Mouse (Mus musculus): ENCODE results near the gene Nif3l1. TPM values are rescaled to one million over a fixed set of nuclear protein-coding genes. Genes with fewer than 3 reads are reported as not detected.

The Nif3l1 gene
- polyA plus RNA-seq, 1 experiment from 2014 or later: 65.3 TPM

GRCm38 (mm10) chr1:58410198-58410588, 34.8 kb upstream of the Nif3l1 start:
- peaks cover 75% of the 10 kb centered on the region for H3K36me3 ChIP-seq (ENCODE audit: control insufficient read depth, insufficient read depth, low read length)
- ATAC-seq (ENCODE audit: low FRiP score, low TSS enrichment) (no peak), DNase-seq (no peak)
- H3K27me3 ChIP-seq (ENCODE audit: control insufficient read depth, insufficient read depth, low read length): no peaks in the 10 kb centered on the region
- 92% methylated on average over 3 of the region's 3 CpGs for WGBS
- no peak overlapping the region for H3K9ac ChIP-seq (replicated peaks; ENCODE audit: low read length)
- no peaks in the 10 kb centered on the region for H3K9me3 ChIP-seq (ENCODE audit: control insufficient read depth, low read length)
- H3K4me3 ChIP-seq (replicated peaks; ENCODE audit: low read depth, low read length): no peak overlapping the region
- no peaks in the 10 kb centered on the region for H3K4me1 ChIP-seq (ENCODE audit: control insufficient read depth, insufficient read depth, low read length)
- no peak overlapping the region for H3K4me2 ChIP-seq (ENCODE audit: low read length)
- H3K27ac ChIP-seq (replicated peaks; ENCODE audit: low read depth, low read length): no peak overlapping the region

- 94% methylated on average over 7 of the region's 7 CpGs for WGBS
- peaks cover 76% of the 10 kb centered on the region for H3K36me3 ChIP-seq (ENCODE audit: control insufficient read depth, insufficient read depth, low read length)
- no peak for ATAC-seq (ENCODE audit: low FRiP score, low TSS enrichment)
These were observed 34.2 kb upstream of the Nif3l1 start for GRCm38 (mm10) chr1:58410776-58411175.

GRCm38 (mm10) chr1:58415442-58415841, 29.5 kb upstream of the Nif3l1 start:
- H3K9me3 ChIP-seq (ENCODE audit: control insufficient read depth, low read length): no peaks in the 10 kb centered on the region
- H3K27me3 ChIP-seq (ENCODE audit: control insufficient read depth, insufficient read depth, low read length): no peaks in the 10 kb centered on the region
- peaks cover 93% of the 10 kb centered on the region for H3K36me3 ChIP-seq (ENCODE audit: control insufficient read depth, insufficient read depth, low read length)
- no peak for ATAC-seq (ENCODE audit: low FRiP score, low TSS enrichment)
- no peak overlapping the region for H3K27ac ChIP-seq (replicated peaks; ENCODE audit: low read depth, low read length)
- H3K4me2 ChIP-seq (ENCODE audit: low read length): no peak overlapping the region
- no peak overlapping the region for H3K9ac ChIP-seq (replicated peaks; ENCODE audit: low read length)
- 28% methylated on average over 1 of the region's 1 CpGs for WGBS
- no peaks in the 10 kb centered on the region for H3K4me1 ChIP-seq (ENCODE audit: control insufficient read depth, insufficient read depth, low read length)
- H3K4me3 ChIP-seq (replicated peaks; ENCODE audit: low read depth, low read length): no peak overlapping the region
- DNase-seq: peak; percentile 21

More at GRCm38 (mm10) chr1:58410776-58411175, 34.2 kb upstream of the Nif3l1 start:
- no peak overlapping the region for H3K27ac ChIP-seq (replicated peaks; ENCODE audit: low read depth, low read length)
- H3K4me1 ChIP-seq (ENCODE audit: control insufficient read depth, insufficient read depth, low read length): no peaks in the 10 kb centered on the region
- H3K27me3 ChIP-seq (ENCODE audit: control insufficient read depth, insufficient read depth, low read length): no peaks in the 10 kb centered on the region
- no peak overlapping the region for H3K4me3 ChIP-seq (replicated peaks; ENCODE audit: low read depth, low read length)
- H3K9me3 ChIP-seq (ENCODE audit: control insufficient read depth, low read length): no peaks in the 10 kb centered on the region
- no peak for DNase-seq
- H3K4me2 ChIP-seq (ENCODE audit: low read length): no peak overlapping the region
- no peak overlapping the region for H3K9ac ChIP-seq (replicated peaks; ENCODE audit: low read length)

- no peaks in the 10 kb centered on the region for H3K27me3 ChIP-seq (ENCODE audit: control insufficient read depth, insufficient read depth, low read length)
- H3K4me1 ChIP-seq (ENCODE audit: control insufficient read depth, insufficient read depth, low read length): 0 out of 2 replicates have a peak, but pooled peaks cover 2% of the 10 kb centered on the region
- ATAC-seq (ENCODE audit: low FRiP score, low TSS enrichment) (no peak), DNase-seq (no peak)
- H3K27ac ChIP-seq (replicated peaks; ENCODE audit: low read depth, low read length): no peak overlapping the region
- H3K4me3 ChIP-seq (replicated peaks; ENCODE audit: low read depth, low read length): no peak overlapping the region
- peaks cover 90% of the 10 kb centered on the region for H3K36me3 ChIP-seq (ENCODE audit: control insufficient read depth, insufficient read depth, low read length)
- H3K9me3 ChIP-seq (ENCODE audit: control insufficient read depth, low read length): no peaks in the 10 kb centered on the region
- no peak overlapping the region for H3K9ac ChIP-seq (replicated peaks; ENCODE audit: low read length)
- no peak overlapping the region for H3K4me2 ChIP-seq (ENCODE audit: low read length)
- WGBS: 95% methylated on average over 2 of the region's 2 CpGs
These were observed 28.9 kb upstream of the Nif3l1 start for GRCm38 (mm10) chr1:58416048-58416447.

- peaks cover 60% of the 10 kb centered on the region for H3K36me3 ChIP-seq (ENCODE audit: control insufficient read depth, insufficient read depth, low read length)
- H3K9ac ChIP-seq (replicated peaks; ENCODE audit: low read length): no peak overlapping the region
- 86% methylated on average over 10 of the region's 10 CpGs for WGBS
- DNase-seq (no peak), ATAC-seq (ENCODE audit: low FRiP score, low TSS enrichment) (no peak)
- H3K9me3 ChIP-seq (ENCODE audit: control insufficient read depth, low read length): no peaks in the 10 kb centered on the region
- no peak overlapping the region for H3K27ac ChIP-seq (replicated peaks; ENCODE audit: low read depth, low read length)
- no peaks in the 10 kb centered on the region for H3K27me3 ChIP-seq (ENCODE audit: control insufficient read depth, insufficient read depth, low read length)
- peaks cover 21% of the 10 kb centered on the region for H3K4me1 ChIP-seq (ENCODE audit: control insufficient read depth, insufficient read depth, low read length)
- H3K4me2 ChIP-seq (ENCODE audit: low read length): no peak overlapping the region
- H3K4me3 ChIP-seq (replicated peaks; ENCODE audit: low read depth, low read length): no peak overlapping the region
These were observed 24.9 kb upstream of the Nif3l1 start for GRCm38 (mm10) chr1:58420032-58420431.

- Histone ChIP-seq H3K4me2 (ENCODE audit: low read length) (0 out of 2 replicates have a peak overlapping the region, but pooled peaks have one; percentile 5), H3K9ac (replicated peaks; ENCODE audit: low read length) (no peak overlapping the region), H3K27ac (replicated peaks; ENCODE audit: low read depth, low read length) (no peak overlapping the region), H3K27me3 (ENCODE audit: control insufficient read depth, insufficient read depth, low read length) (no peaks in the 10 kb centered on the region), H3K4me1 (ENCODE audit: control insufficient read depth, insufficient read depth, low read length) (peaks cover 21% of the 10 kb centered on the region), H3K36me3 (ENCODE audit: control insufficient read depth, insufficient read depth, low read length) (peaks cover 52% of the 10 kb centered on the region), H3K4me3 (replicated peaks; ENCODE audit: low read depth, low read length) (no peak overlapping the region), H3K9me3 (ENCODE audit: control insufficient read depth, low read length) (no peaks in the 10 kb centered on the region)
- ATAC-seq (ENCODE audit: low FRiP score, low TSS enrichment): no peak
- no peak for DNase-seq
- WGBS: 79% methylated on average over 7 of the region's 7 CpGs
These were observed 24.0 kb upstream of the Nif3l1 start for GRCm38 (mm10) chr1:58420961-58421360.

- Histone ChIP-seq H3K4me2 (ENCODE audit: low read length) (peak overlapping the region; percentile 67), H3K9ac (replicated peaks; ENCODE audit: low read length) (peak overlapping the region; percentile 100), H3K4me1 (ENCODE audit: control insufficient read depth, insufficient read depth, low read length) (peaks cover 21% of the 10 kb centered on the region), H3K27me3 (ENCODE audit: control insufficient read depth, insufficient read depth, low read length) (no peaks in the 10 kb centered on the region), H3K9me3 (ENCODE audit: control insufficient read depth, low read length) (no peaks in the 10 kb centered on the region), H3K4me3 (replicated peaks; ENCODE audit: low read depth, low read length) (peak overlapping the region; percentile 100), H3K27ac (replicated peaks; ENCODE audit: low read depth, low read length) (peak overlapping the region; percentile 100), H3K36me3 (ENCODE audit: control insufficient read depth, insufficient read depth, low read length) (peaks cover 34% of the 10 kb centered on the region)
- DNase-seq: peak; percentile 84
- peak; percentile 28; the same call in 1 of the 2 replicates for ATAC-seq (ENCODE audit: low FRiP score, low TSS enrichment)
- WGBS: 6% methylated on average over 13 of the region's 13 CpGs
These were observed 22.1 kb upstream of the Nif3l1 start for GRCm38 (mm10) chr1:58422879-58423278.

- H3K9ac ChIP-seq (replicated peaks; ENCODE audit: low read length): peak within 1 kb of the TSS; percentile 100
- peak; percentile 97 for ATAC-seq (ENCODE audit: low FRiP score, low TSS enrichment)
- DNase-seq: peak; percentile 97
- H3K4me1 ChIP-seq (ENCODE audit: control insufficient read depth, insufficient read depth, low read length): peaks cover 21% of the 10 kb centered on the region
- peaks cover 26% of the 10 kb centered on the region for H3K36me3 ChIP-seq (ENCODE audit: control insufficient read depth, insufficient read depth, low read length)
- no peaks in the 10 kb centered on the region for H3K27me3 ChIP-seq (ENCODE audit: control insufficient read depth, insufficient read depth, low read length)
- H3K9me3 ChIP-seq (ENCODE audit: control insufficient read depth, low read length): no peaks in the 10 kb centered on the region
- H3K4me3 ChIP-seq (replicated peaks; ENCODE audit: low read depth, low read length): peak within 1 kb of the TSS; percentile 100
- peak within 1 kb of the TSS; percentile 100 for H3K27ac ChIP-seq (replicated peaks; ENCODE audit: low read depth, low read length)
- WGBS: under 1% methylated on average over 79 of the region's 79 CpGs
- peak within 1 kb of the TSS; percentile 67 for H3K4me2 ChIP-seq (ENCODE audit: low read length)
These were observed 21.3 kb upstream of the Nif3l1 start, which contains the start of gene Clk1 for GRCm38 (mm10) chr1:58423371-58424248. Gene Clk1, minus strand, starts transcription at chr1:58424066.

GRCm38 (mm10) chr1:58424551-58424950, 20.4 kb upstream of the Nif3l1 start:
- no peak for ATAC-seq (ENCODE audit: low FRiP score, low TSS enrichment)
- Histone ChIP-seq H3K27me3 (ENCODE audit: control insufficient read depth, insufficient read depth, low read length) (no peaks in the 10 kb centered on the region), H3K27ac (replicated peaks; ENCODE audit: low read depth, low read length) (no peak overlapping the region)

More at GRCm38 (mm10) chr1:58424551-58424950, 20.4 kb upstream of the Nif3l1 start:
- Histone ChIP-seq H3K36me3 (ENCODE audit: control insufficient read depth, insufficient read depth, low read length) (peaks cover 17% of the 10 kb centered on the region), H3K4me1 (ENCODE audit: control insufficient read depth, insufficient read depth, low read length) (peaks cover 21% of the 10 kb centered on the region), H3K9me3 (ENCODE audit: control insufficient read depth, low read length) (no peaks in the 10 kb centered on the region), H3K9ac (replicated peaks; ENCODE audit: low read length) (no peak overlapping the region), H3K4me3 (replicated peaks; ENCODE audit: low read depth, low read length) (no peak overlapping the region), H3K4me2 (ENCODE audit: low read length) (no peak overlapping the region)
- WGBS: 85% methylated on average over 3 of the region's 3 CpGs
- DNase-seq: no peak
